Mouse (Mus musculus) midbrain, embryonic 12.5 days (tissue): ENCODE measurements around the gene Ipmk. TPM values are rescaled to one million over a fixed set of nuclear protein-coding genes. Genes with fewer than 3 reads are reported as not detected.

ENCODE experiments used
- ATAC-seq: fragments of 200-750 bp; cut with Nextera tagmentation; 2 replicates; pipeline ENCODE4 v1.8.0; 2017; ENCODE audit warnings: low read depth, moderate TSS enrichment, moderate library complexity; ENCODE audit not compliant: low FRiP score
- H3K27ac ChIP-seq: fragments of 300-500 bp; sonication (generic); replicated peaks from 2 replicates; pipeline ENCODE4 v1.5.1; 2016; ENCODE audit warnings: mild to moderate bottlenecking
- H3K27me3 ChIP-seq: fragments of 300-500 bp; sonication (generic); 2 replicates; pipeline ENCODE4 v1.6.1; 2016; ENCODE audit warnings: mild to moderate bottlenecking
- H3K36me3 ChIP-seq: fragments of 300-500 bp; sonication (generic); 2 replicates; pipeline ENCODE4 v1.6.1; 2016
- H3K4me1 ChIP-seq: fragments of 300-500 bp; sonication (generic); 2 replicates; pipeline ENCODE4 v1.6.1; 2016
- H3K4me2 ChIP-seq: fragments of 300-500 bp; sonication (generic); replicated peaks from 2 replicates; pipeline ENCODE4 v1.6.1; 2016; ENCODE audit warnings: mild to moderate bottlenecking, moderate library complexity
- H3K4me3 ChIP-seq: fragments of 300-500 bp; sonication (generic); 2 replicates; pipeline ENCODE4 v1.5.1; 2016; ENCODE audit warnings: mild to moderate bottlenecking
- H3K9ac ChIP-seq: fragments of 300-500 bp; sonication (generic); replicated peaks from 2 replicates; pipeline ENCODE4 v1.6.1; 2016; ENCODE audit warnings: mild to moderate bottlenecking, moderate library complexity
- H3K9me3 ChIP-seq: fragments of 300-500 bp; sonication (generic); 2 replicates; pipeline ENCODE4 v1.6.1; 2016; ENCODE audit warnings: mild to moderate bottlenecking
- WGBS: fragments of 180-500 bp; shearing (Covaris S2); methylation state at CpG from one replicate; pipeline ENCODE4 v1.1.7; 2016; 5-methylcytosine and 5-hydroxymethylcytosine counted together
- polyA plus RNA-seq: library from polyadenylated mRNA; unstranded; fragments of >200 nt; fragmentation: Nextera tagmentation; extraction: Ambion mirVana; gene quantifications from 2 replicates; pipeline ENCODE4 v1.2.1, GENCODE M21; 2016

Ipmk gene
- polyA plus RNA-seq, 1 experiment from 2014 or later: 24.4 TPM

GRCm38 (mm10) chr10:71327386-71327785 is 20.2 kb upstream of the Ipmk start:
- no peak for ATAC-seq

GRCm38 (mm10) chr10:71328382-71328781 is 19.2 kb upstream of the Ipmk start:
- Histone ChIP-seq H3K4me2 (no peak overlapping the region), H3K4me3 (no peak overlapping the region), H3K27me3 (no peaks in the 10 kb centered on the region), H3K27ac (no peak overlapping the region), H3K9ac (no peak overlapping the region), H3K4me1 (no peaks in the 10 kb centered on the region), H3K9me3 (no peaks in the 10 kb centered on the region), H3K36me3 (peaks cover 27% of the 10 kb centered on the region)
- 90% methylated on average over 6 of the region's 6 CpGs for WGBS
- no peak for ATAC-seq

More at GRCm38 (mm10) chr10:71327386-71327785, 20.2 kb upstream of the Ipmk start:
- Histone ChIP-seq H3K36me3 (peaks cover 22% of the 10 kb centered on the region), H3K9ac (no peak overlapping the region), H3K4me1 (no peaks in the 10 kb centered on the region), H3K4me3 (no peak overlapping the region), H3K27me3 (no peaks in the 10 kb centered on the region), H3K4me2 (no peak overlapping the region), H3K9me3 (no peaks in the 10 kb centered on the region), H3K27ac (no peak overlapping the region)
- WGBS: 86% methylated on average over 10 of the region's 10 CpGs

GRCm38 (mm10) chr10:71328870-71329269 is 18.7 kb upstream of the Ipmk start:
- H3K27ac ChIP-seq: no peak overlapping the region
- peaks cover 30% of the 10 kb centered on the region for H3K36me3 ChIP-seq
- H3K4me3 ChIP-seq: no peak overlapping the region
- no peak overlapping the region for H3K9ac ChIP-seq
- ATAC-seq: no peak
- no peaks in the 10 kb centered on the region for H3K27me3 ChIP-seq
- H3K4me1 ChIP-seq: no peaks in the 10 kb centered on the region
- no peaks in the 10 kb centered on the region for H3K9me3 ChIP-seq
- H3K4me2 ChIP-seq: no peak overlapping the region
- WGBS: 90% methylated on average over 5 of the region's 5 CpGs

GRCm38 (mm10) chr10:71329295-71329694 is 18.3 kb upstream of the Ipmk start:
- H3K27me3 ChIP-seq: no peaks in the 10 kb centered on the region
- no peak overlapping the region for H3K27ac ChIP-seq
- 94% methylated on average over 6 of the region's 6 CpGs for WGBS
- H3K9ac ChIP-seq: no peak overlapping the region
- no peak overlapping the region for H3K4me3 ChIP-seq
- no peak overlapping the region for H3K4me2 ChIP-seq
- ATAC-seq: no peak
- H3K9me3 ChIP-seq: no peaks in the 10 kb centered on the region
- no peaks in the 10 kb centered on the region for H3K4me1 ChIP-seq
- H3K36me3 ChIP-seq: peaks cover 35% of the 10 kb centered on the region

- Histone ChIP-seq H3K4me2 (no peak overlapping the region), H3K9me3 (no peaks in the 10 kb centered on the region), H3K36me3 (peaks cover 40% of the 10 kb centered on the region), H3K27ac (no peak overlapping the region), H3K27me3 (no peaks in the 10 kb centered on the region), H3K9ac (no peak overlapping the region), H3K4me1 (no peaks in the 10 kb centered on the region), H3K4me3 (no peak overlapping the region)
- 93% methylated on average over 12 of the region's 12 CpGs for WGBS
- ATAC-seq: no peak
These were observed 17.5 kb upstream of the Ipmk start for GRCm38 (mm10) chr10:71330070-71330469.

GRCm38 (mm10) chr10:71331908-71332307 is 15.7 kb upstream of the Ipmk start:
- no peak for ATAC-seq
- no peaks in the 10 kb centered on the region for H3K9me3 ChIP-seq
- H3K36me3 ChIP-seq: peaks cover 52% of the 10 kb centered on the region
- H3K9ac ChIP-seq: no peak overlapping the region
- no peak overlapping the region for H3K4me2 ChIP-seq
- no peaks in the 10 kb centered on the region for H3K4me1 ChIP-seq
- H3K27me3 ChIP-seq: no peaks in the 10 kb centered on the region
- no peak overlapping the region for H3K4me3 ChIP-seq
- H3K27ac ChIP-seq: no peak overlapping the region
- 92% methylated on average over 7 of the region's 7 CpGs for WGBS

- no peak overlapping the region for H3K27ac ChIP-seq
- peaks cover 52% of the 10 kb centered on the region for H3K36me3 ChIP-seq
- no peaks in the 10 kb centered on the region for H3K9me3 ChIP-seq
- H3K4me1 ChIP-seq: no peaks in the 10 kb centered on the region
- no peak overlapping the region for H3K4me3 ChIP-seq
- H3K27me3 ChIP-seq: no peaks in the 10 kb centered on the region
- H3K9ac ChIP-seq: no peak overlapping the region
- no peak overlapping the region for H3K4me2 ChIP-seq
- no peak for ATAC-seq
- 94% methylated on average over 4 of the region's 4 CpGs for WGBS
These were observed 15.2 kb upstream of the Ipmk start for GRCm38 (mm10) chr10:71332376-71332775.

GRCm38 (mm10) chr10:71332859-71333258 is 14.7 kb upstream of the Ipmk start:
- no peak for ATAC-seq
- no peak overlapping the region for H3K27ac ChIP-seq
- peaks cover 52% of the 10 kb centered on the region for H3K36me3 ChIP-seq
- H3K9me3 ChIP-seq: no peaks in the 10 kb centered on the region
- WGBS: 93% methylated on average over 9 of the region's 9 CpGs
- no peaks in the 10 kb centered on the region for H3K4me1 ChIP-seq
- H3K9ac ChIP-seq: no peak overlapping the region
- no peak overlapping the region for H3K4me3 ChIP-seq
- no peaks in the 10 kb centered on the region for H3K27me3 ChIP-seq
- H3K4me2 ChIP-seq: no peak overlapping the region

- no peaks in the 10 kb centered on the region for H3K27me3 ChIP-seq
- H3K36me3 ChIP-seq: peaks cover 30% of the 10 kb centered on the region
- H3K4me3 ChIP-seq: no peak overlapping the region
- H3K9ac ChIP-seq: no peak overlapping the region
- WGBS: 93% methylated on average over 2 of the region's 2 CpGs
- H3K27ac ChIP-seq: no peak overlapping the region
- H3K4me2 ChIP-seq: no peak overlapping the region
- no peaks in the 10 kb centered on the region for H3K9me3 ChIP-seq
- ATAC-seq: no peak
- 0 out of 2 replicates have a peak, but pooled peaks cover 5% of the 10 kb centered on the region for H3K4me1 ChIP-seq
These were observed 9.8 kb upstream of the Ipmk start for GRCm38 (mm10) chr10:71337733-71338132.

- WGBS: 91% methylated on average over 8 of the region's 8 CpGs
- no peak for ATAC-seq
- Histone ChIP-seq H3K9me3 (no peaks in the 10 kb centered on the region), H3K4me2 (no peak overlapping the region), H3K27me3 (no peaks in the 10 kb centered on the region), H3K9ac (no peak overlapping the region), H3K4me3 (no peak overlapping the region), H3K4me1 (0 out of 2 replicates have a peak, but pooled peaks cover 7% of the 10 kb centered on the region), H3K36me3 (peaks cover 25% of the 10 kb centered on the region), H3K27ac (no peak overlapping the region)
These were observed 9.2 kb upstream of the Ipmk start for GRCm38 (mm10) chr10:71338156-71338905.

GRCm38 (mm10) chr10:71339463-71339862 is 8.1 kb upstream of the Ipmk start:
- ATAC-seq: no peak

GRCm38 (mm10) chr10:71340195-71340594 is 7.4 kb upstream of the Ipmk start:
- H3K4me3 ChIP-seq: no peak overlapping the region
- H3K4me1 ChIP-seq: peaks cover 21% of the 10 kb centered on the region
- ATAC-seq: no peak
- H3K27ac ChIP-seq: no peak overlapping the region
- no peak overlapping the region for H3K9ac ChIP-seq
- H3K9me3 ChIP-seq: no peaks in the 10 kb centered on the region
- no peaks in the 10 kb centered on the region for H3K27me3 ChIP-seq
- peaks cover 11% of the 10 kb centered on the region for H3K36me3 ChIP-seq
- no peak overlapping the region for H3K4me2 ChIP-seq
- 80% methylated on average over 2 of the region's 2 CpGs for WGBS

More at GRCm38 (mm10) chr10:71339463-71339862, 8.1 kb upstream of the Ipmk start:
- H3K27ac ChIP-seq: no peak overlapping the region
- H3K4me3 ChIP-seq: no peak overlapping the region
- H3K4me2 ChIP-seq: no peak overlapping the region
- 76% methylated on average over 4 of the region's 4 CpGs for WGBS
- H3K27me3 ChIP-seq: no peaks in the 10 kb centered on the region
- no peaks in the 10 kb centered on the region for H3K9me3 ChIP-seq
- H3K9ac ChIP-seq: no peak overlapping the region
- H3K36me3 ChIP-seq: peaks cover 16% of the 10 kb centered on the region
- H3K4me1 ChIP-seq: peaks cover 17% of the 10 kb centered on the region
